Mouse (Mus musculus) cortical plate, adult 2 months (tissue): ENCODE data around the gene Nat8f2. TPM values are rescaled to one million over a fixed set of nuclear protein-coding genes. Genes with fewer than 3 reads are reported as not detected.

Source experiments
- H3K27ac ChIP-seq: fragments of 200-500 bp; 2 replicates; pipeline ENCODE4 v1.5.1; 2012; ENCODE audit warnings: low read length, control low read depth, inconsistent platforms; ENCODE audit not compliant: insufficient read depth
- H3K4me1 ChIP-seq: fragments of 200-500 bp; 2 replicates; pipeline ENCODE4 v1.6.1; 2011; ENCODE audit warnings: low read length; ENCODE audit not compliant: control insufficient read depth, insufficient read depth
- H3K4me3 ChIP-seq: fragments of 200-500 bp; 2 replicates; pipeline ENCODE4 v1.5.1; 2011; ENCODE audit warnings: mild to moderate bottlenecking, low read length, control low read depth; ENCODE audit not compliant: insufficient read depth
- CTCF ChIP-seq: fragments of 200-500 bp; IDR thresholded peaks from 2 replicates; pipeline ENCODE4 v1.5.1; 2011; ENCODE audit warnings: mild to moderate bottlenecking, control low read depth, low read length; ENCODE audit not compliant: insufficient read depth; ENCODE audit errors: extremely low read depth
- POLR2A ChIP-seq: fragments of 200-500 bp; IDR thresholded peaks from 2 replicates; pipeline ENCODE4 v1.6.1; 2011; ENCODE audit warnings: mild to moderate bottlenecking, low read length, control low read depth; ENCODE audit not compliant: insufficient read depth; ENCODE audit errors: extremely low read depth
- polyA plus RNA-seq: library from polyadenylated mRNA; depleted of rRNA; stranded (reverse); fragments of >200 nt; gene quantifications from 2 replicates; pipeline ENCODE4 v1.2.3, GENCODE M21; 2012; rRNA removed

Gene Nat8f2
- polyA plus RNA-seq, 1 experiment = 0.40 TPM

- TF ChIP-seq CTCF (no peak), POLR2A (no peak)
- H3K27ac ChIP-seq = no peak overlapping the region
- no peaks in the 10 kb centered on the region for H3K4me1 ChIP-seq
- H3K4me3 ChIP-seq = no peak overlapping the region
Observed at GRCm38 (mm10) chr6:85823382-85824090, 45.4 kb downstream of the Nat8f2 start.

- H3K27ac ChIP-seq = no peak overlapping the region
- H3K4me1 ChIP-seq = no peaks in the 10 kb centered on the region
- H3K4me3 ChIP-seq = no peak overlapping the region
- no peak for TF ChIP-seq POLR2A
- TF ChIP-seq CTCF = no peak
Observed at GRCm38 (mm10) chr6:85822286-85822685, 46.7 kb downstream of the Nat8f2 start.

- Histone ChIP-seq H3K4me3 (no peak within 1 kb of the TSS), H3K4me1 (no peaks in the 10 kb centered on the region), H3K27ac (no peak within 1 kb of the TSS)
- TF ChIP-seq POLR2A = no peak
- no peak for TF ChIP-seq CTCF
Observed at GRCm38 (mm10) chr6:85820837-85821236, 48.1 kb downstream of the Nat8f2 start, which contains the start of the genes Nat8f6 and Nat8f5. Nat8f6 (minus strand) TSS chr6:85820954. Nat8f5 (minus strand) TSS chr6:85820972.

GRCm38 (mm10) chr6:85818338-85818737 lies 50.6 kb downstream of the Nat8f2 start:
- Histone ChIP-seq H3K4me1 (no peaks in the 10 kb centered on the region), H3K4me3 (no peak overlapping the region), H3K27ac (no peak overlapping the region)
- no peak for TF ChIP-seq POLR2A
- no peak for TF ChIP-seq CTCF

Other genes starting within 250 kb of the Nat8f2 start
- gene Nat8f7, start 156.0 kb downstream of the Nat8f2 start, polyA plus RNA-seq = 0.84 and 1.6 TPM in 2 replicates
- 13.7 and 15.4 TPM in 2 replicates for gene Nat8f3, start 103.4 kb downstream of the Nat8f2 start, polyA plus RNA-seq
- 1.6 and 2.8 TPM in 2 replicates for gene Nat8f6, start 48.2 kb downstream of the Nat8f2 start, polyA plus RNA-seq
- gene Nat8f5, start 48.2 kb downstream of the Nat8f2 start, polyA plus RNA-seq = 6.7 and 7.1 TPM in 2 replicates
- 4.3 and 4.4 TPM in 2 replicates for gene Nat8, start 37.1 kb downstream of the Nat8f2 start, polyA plus RNA-seq
- gene Nat8f4, start 35.7 kb upstream of the Nat8f2 start, polyA plus RNA-seq = 11.6 and 12.0 TPM in 2 replicates
- gene Tprkb, start 42.7 kb upstream of the Nat8f2 start, polyA plus RNA-seq = 109 and 124 TPM in 2 replicates
- gene Nat8f1, start 46.5 kb upstream of the Nat8f2 start, polyA plus RNA-seq = 43.9 and 46.0 TPM in 2 replicates
- 94.9 and 97.4 TPM in 2 replicates for gene Dusp11, start 92.5 kb upstream of the Nat8f2 start, polyA plus RNA-seq
- gene Figla, start 147.0 kb upstream of the Nat8f2 start, polyA plus RNA-seq = 0.35 TPM in 1 of 2 replicates, not detected in the other
- 121 and 124 TPM in 2 replicates for gene Add2, start 159.5 kb upstream of the Nat8f2 start, polyA plus RNA-seq